Mouse (Mus musculus) lung, postnatal 0 days (tissue): ENCODE results near the gene Ablim2.

Experiments
- CTCF ChIP-seq: IDR thresholded peaks from 2 replicates; pipeline ENCODE4 v1.5.1; 2016; ENCODE audit warnings: antibody characterized with exemption, mild to moderate bottlenecking
- EP300 ChIP-seq: IDR thresholded peaks from 2 replicates; pipeline ENCODE4 v1.6.1; 2016; ENCODE audit warnings: antibody characterized with exemption, mild to moderate bottlenecking, control low read depth

DNA sequence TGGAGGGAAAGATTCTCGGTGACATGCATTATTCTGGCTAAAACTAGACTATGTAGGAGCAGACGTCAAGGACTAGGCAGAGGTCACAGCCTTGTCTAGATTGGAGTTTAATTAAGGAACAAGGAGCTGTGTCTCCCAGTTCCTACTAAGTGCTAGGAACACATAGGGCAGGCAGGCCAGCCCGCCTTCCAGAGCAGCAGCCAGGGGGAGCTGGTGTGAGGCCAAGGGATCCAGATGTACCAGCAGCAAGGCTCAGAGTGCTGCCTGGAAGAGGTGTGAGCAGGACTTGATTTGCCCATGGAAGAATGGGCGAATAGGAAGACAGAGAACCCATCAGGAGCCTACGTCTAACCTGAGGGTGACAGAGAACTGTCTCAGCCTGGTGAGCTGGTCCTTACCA, 68.8 kb downstream of the Ablim2 start:
- TF ChIP-seq CTCF: no peak
- TF ChIP-seq EP300: no peak
